Mouse (Mus musculus): Measurements from ENCODE around the gene Rapgef3. TPM values are rescaled to one million over a fixed set of nuclear protein-coding genes. Genes with fewer than 3 reads are reported as not detected.

The Rapgef3 gene
- polyA plus RNA-seq (2012; ENCODE audit: insufficient read depth, insufficient read length, low replicate concordance, missing spikeins), result not detected in 2 replicates

GRCm38 (mm10) chr15:97767280-97768186 is at the start of gene Rapgef3:
TSS of gene Rapgef3 (minus strand) at chr15:97767972.
- Histone ChIP-seq H3K4me3 (ENCODE audit: insufficient read depth, low read depth, low read length) (peak within 1 kb of the TSS; percentile 58), H3K27ac (ENCODE audit: insufficient read depth, low read depth, low read length) (peak within 1 kb of the TSS; percentile 81), H3K4me1 (ENCODE audit: control insufficient read depth, insufficient read depth, low read length) (peaks cover 40% of the 10 kb centered on the region)
- TF ChIP-seq CTCF (IDR thresholded peaks at IDR 0.05; ENCODE audit: insufficient read depth, low read depth, low read length) (peak; percentile 56; the same call in 1 of the 2 replicates), POLR2A (IDR thresholded peaks at IDR 0.05; ENCODE audit: insufficient read depth, low read depth, low read length) (no peak; the same call in 1 of the 2 replicates)
- WGBS, result under 1% methylated on average over 44 of the region's 44 CpGs

GRCm38 (mm10) chr15:97816199-97816994 is 48.6 kb upstream of the Rapgef3 start:
- H3K4me1 ChIP-seq (ENCODE audit: control insufficient read depth, insufficient read depth, low read length), result peaks cover 52% of the 10 kb centered on the region
- no peak overlapping the region for H3K4me3 ChIP-seq (ENCODE audit: insufficient read depth, low read depth, low read length)
- WGBS, result 90% methylated on average over 17 of the region's 17 CpGs
- no peak overlapping the region for H3K27ac ChIP-seq (ENCODE audit: insufficient read depth, low read depth, low read length)
- no peak for TF ChIP-seq CTCF (IDR thresholded peaks at IDR 0.05; ENCODE audit: insufficient read depth, low read depth, low read length)

GRCm38 (mm10) chr15:97815254-97815653 is 47.5 kb upstream of the Rapgef3 start:
- Histone ChIP-seq H3K4me1 (ENCODE audit: control insufficient read depth, insufficient read depth, low read length) (peaks cover 49% of the 10 kb centered on the region), H3K27ac (ENCODE audit: insufficient read depth, low read depth, low read length) (0 out of 2 replicates have a peak overlapping the region, but pooled peaks have one; percentile 53), H3K4me3 (ENCODE audit: insufficient read depth, low read depth, low read length) (no peak overlapping the region)
- 97% methylated on average over 4 of the region's 4 CpGs for WGBS
- no peak for TF ChIP-seq CTCF (IDR thresholded peaks at IDR 0.05; ENCODE audit: insufficient read depth, low read depth, low read length)
- TF ChIP-seq POLR2A (IDR thresholded peaks at IDR 0.05; ENCODE audit: insufficient read depth, low read depth, low read length), result no peak

GRCm38 (mm10) chr15:97814703-97815102 is 46.9 kb upstream of the Rapgef3 start:
- Histone ChIP-seq H3K4me3 (ENCODE audit: insufficient read depth, low read depth, low read length) (no peak overlapping the region), H3K4me1 (ENCODE audit: control insufficient read depth, insufficient read depth, low read length) (peaks cover 44% of the 10 kb centered on the region), H3K27ac (ENCODE audit: insufficient read depth, low read depth, low read length) (peak overlapping the region; percentile 53; the same call in 1 of the 2 replicates)
- WGBS, result 49% methylated on average over 5 of the region's 5 CpGs
- TF ChIP-seq CTCF (IDR thresholded peaks at IDR 0.05; ENCODE audit: insufficient read depth, low read depth, low read length), result no peak
- TF ChIP-seq POLR2A (IDR thresholded peaks at IDR 0.05; ENCODE audit: insufficient read depth, low read depth, low read length), result no peak

- peaks cover 43% of the 10 kb centered on the region for H3K4me1 ChIP-seq (ENCODE audit: control insufficient read depth, insufficient read depth, low read length)
These were observed 45.9 kb upstream of the Rapgef3 start for GRCm38 (mm10) chr15:97813452-97814204.

GRCm38 (mm10) chr15:97812875-97813274 is 45.1 kb upstream of the Rapgef3 start:
- H3K27ac ChIP-seq (ENCODE audit: insufficient read depth, low read depth, low read length), result peak overlapping the region; percentile 65
- TF ChIP-seq POLR2A (IDR thresholded peaks at IDR 0.05; ENCODE audit: insufficient read depth, low read depth, low read length), result no peak
- no peak for TF ChIP-seq CTCF (IDR thresholded peaks at IDR 0.05; ENCODE audit: insufficient read depth, low read depth, low read length)
- H3K4me3 ChIP-seq (ENCODE audit: insufficient read depth, low read depth, low read length), result no peak overlapping the region
- peaks cover 43% of the 10 kb centered on the region for H3K4me1 ChIP-seq (ENCODE audit: control insufficient read depth, insufficient read depth, low read length)
- WGBS, result 46% methylated on average over 7 of the region's 7 CpGs

More at GRCm38 (mm10) chr15:97813452-97814204, 45.9 kb upstream of the Rapgef3 start:
- TF ChIP-seq CTCF (IDR thresholded peaks at IDR 0.05; ENCODE audit: insufficient read depth, low read depth, low read length), result no peak
- TF ChIP-seq POLR2A (IDR thresholded peaks at IDR 0.05; ENCODE audit: insufficient read depth, low read depth, low read length), result no peak
- WGBS, result 65% methylated on average over 21 of the region's 21 CpGs
- Histone ChIP-seq H3K27ac (ENCODE audit: insufficient read depth, low read depth, low read length) (no peak overlapping the region; the same call in 1 of the 2 replicates), H3K4me3 (ENCODE audit: insufficient read depth, low read depth, low read length) (no peak overlapping the region)

GRCm38 (mm10) chr15:97812126-97812525 is 44.4 kb upstream of the Rapgef3 start:
- Histone ChIP-seq H3K4me3 (ENCODE audit: insufficient read depth, low read depth, low read length) (no peak overlapping the region), H3K27ac (ENCODE audit: insufficient read depth, low read depth, low read length) (peak overlapping the region; percentile 65), H3K4me1 (ENCODE audit: control insufficient read depth, insufficient read depth, low read length) (peaks cover 41% of the 10 kb centered on the region)
- WGBS, result 37% methylated on average over 6 of the region's 6 CpGs
- TF ChIP-seq POLR2A (IDR thresholded peaks at IDR 0.05; ENCODE audit: insufficient read depth, low read depth, low read length) (no peak), CTCF (IDR thresholded peaks at IDR 0.05; ENCODE audit: insufficient read depth, low read depth, low read length) (no peak)

GRCm38 (mm10) chr15:97811307-97811706 is 43.5 kb upstream of the Rapgef3 start:
- WGBS, result 85% methylated on average over 9 of the region's 9 CpGs

More at GRCm38 (mm10) chr15:97811307-97811706, 43.5 kb upstream of the Rapgef3 start:
- TF ChIP-seq CTCF (IDR thresholded peaks at IDR 0.05; ENCODE audit: insufficient read depth, low read depth, low read length), result no peak
- Histone ChIP-seq H3K4me3 (ENCODE audit: insufficient read depth, low read depth, low read length) (no peak overlapping the region), H3K4me1 (ENCODE audit: control insufficient read depth, insufficient read depth, low read length) (peaks cover 41% of the 10 kb centered on the region), H3K27ac (ENCODE audit: insufficient read depth, low read depth, low read length) (no peak overlapping the region)
